Mouse (Mus musculus): ENCODE data around the gene App. TPM values are rescaled to one million over a fixed set of nuclear protein-coding genes. Genes with fewer than 3 reads are reported as not detected.
A peak's percentile ranks its signal among the peaks of the same experiment; 100 is the strongest.

Gene App
- polyA plus RNA-seq, 1 experiment from 2014 or later: 225 TPM

- Histone ChIP-seq H3K9ac (ENCODE audit: low read depth, low read length) (no peak overlapping the region), H3K4me3 (ENCODE audit: low read length) (no peak overlapping the region), H3K9me3 (ENCODE audit: control insufficient read depth, low read length) (no peaks in the 10 kb centered on the region), H3K27me3 (ENCODE audit: control insufficient read depth, insufficient read depth, low read length) (no peaks in the 10 kb centered on the region), H3K4me1 (ENCODE audit: control insufficient read depth, insufficient read depth, low read length) (no peaks in the 10 kb centered on the region), H3K36me3 (ENCODE audit: control insufficient read depth, insufficient read depth, low read length) (peaks cover 63% of the 10 kb centered on the region), H3K4me2 (replicated peaks; ENCODE audit: low read depth, low read length) (no peak overlapping the region), H3K27ac (ENCODE audit: low read depth, low read length) (peak overlapping the region; percentile 19; the same call in 1 of the 2 replicates)
- 0 out of 2 replicates have a peak, but pooled peaks have one; percentile 32 for ATAC-seq (ENCODE audit: low FRiP score, low TSS enrichment)
- 72% methylated on average over 16 of the region's 16 CpGs for WGBS
Observed at GRCm38 (mm10) chr16:84971535-84972330, 201.8 kb downstream of the App start.

GRCm38 (mm10) chr16:84969026-84969425 lies 204.5 kb downstream of the App start:
- no peaks in the 10 kb centered on the region for H3K9me3 ChIP-seq (ENCODE audit: control insufficient read depth, low read length)
- H3K4me3 ChIP-seq (ENCODE audit: low read length): no peak overlapping the region
- ATAC-seq (ENCODE audit: low FRiP score, low TSS enrichment): no peak
- peaks cover 57% of the 10 kb centered on the region; the same call in 1 of the 2 replicates for H3K36me3 ChIP-seq (ENCODE audit: control insufficient read depth, insufficient read depth, low read length)
- no peaks in the 10 kb centered on the region for H3K4me1 ChIP-seq (ENCODE audit: control insufficient read depth, insufficient read depth, low read length)
- H3K9ac ChIP-seq (ENCODE audit: low read depth, low read length): no peak overlapping the region
- H3K27ac ChIP-seq (ENCODE audit: low read depth, low read length): no peak overlapping the region
- no peaks in the 10 kb centered on the region for H3K27me3 ChIP-seq (ENCODE audit: control insufficient read depth, insufficient read depth, low read length)
- H3K4me2 ChIP-seq (replicated peaks; ENCODE audit: low read depth, low read length): no peak overlapping the region
- WGBS: 89% methylated on average over 7 of the region's 7 CpGs

GRCm38 (mm10) chr16:84966983-84967382 lies 206.6 kb downstream of the App start:
- Histone ChIP-seq H3K27me3 (ENCODE audit: control insufficient read depth, insufficient read depth, low read length) (no peaks in the 10 kb centered on the region), H3K36me3 (ENCODE audit: control insufficient read depth, insufficient read depth, low read length) (peaks cover 59% of the 10 kb centered on the region; the same call in 1 of the 2 replicates), H3K27ac (ENCODE audit: low read depth, low read length) (no peak overlapping the region), H3K4me3 (ENCODE audit: low read length) (no peak overlapping the region), H3K9me3 (ENCODE audit: control insufficient read depth, low read length) (no peaks in the 10 kb centered on the region), H3K9ac (ENCODE audit: low read depth, low read length) (no peak overlapping the region), H3K4me2 (replicated peaks; ENCODE audit: low read depth, low read length) (no peak overlapping the region), H3K4me1 (ENCODE audit: control insufficient read depth, insufficient read depth, low read length) (no peaks in the 10 kb centered on the region)
- ATAC-seq (ENCODE audit: low FRiP score, low TSS enrichment): no peak
- 86% methylated on average over 4 of the region's 4 CpGs for WGBS

GRCm38 (mm10) chr16:84966096-84966495 lies 207.5 kb downstream of the App start:
- Histone ChIP-seq H3K9ac (ENCODE audit: low read depth, low read length) (no peak overlapping the region), H3K4me2 (replicated peaks; ENCODE audit: low read depth, low read length) (no peak overlapping the region), H3K36me3 (ENCODE audit: control insufficient read depth, insufficient read depth, low read length) (peaks cover 64% of the 10 kb centered on the region), H3K27ac (ENCODE audit: low read depth, low read length) (no peak overlapping the region), H3K27me3 (ENCODE audit: control insufficient read depth, insufficient read depth, low read length) (no peaks in the 10 kb centered on the region), H3K9me3 (ENCODE audit: control insufficient read depth, low read length) (no peaks in the 10 kb centered on the region), H3K4me1 (ENCODE audit: control insufficient read depth, insufficient read depth, low read length) (no peaks in the 10 kb centered on the region), H3K4me3 (ENCODE audit: low read length) (no peak overlapping the region)
- no peak for ATAC-seq (ENCODE audit: low FRiP score, low TSS enrichment)
- 81% methylated on average over 13 of the region's 13 CpGs for WGBS

GRCm38 (mm10) chr16:84963960-84964359 lies 209.6 kb downstream of the App start:
- H3K36me3 ChIP-seq (ENCODE audit: control insufficient read depth, insufficient read depth, low read length): peaks cover 63% of the 10 kb centered on the region
- H3K4me2 ChIP-seq (replicated peaks; ENCODE audit: low read depth, low read length): no peak overlapping the region
- no peak overlapping the region for H3K27ac ChIP-seq (ENCODE audit: low read depth, low read length)
- no peaks in the 10 kb centered on the region for H3K27me3 ChIP-seq (ENCODE audit: control insufficient read depth, insufficient read depth, low read length)
- no peak overlapping the region for H3K9ac ChIP-seq (ENCODE audit: low read depth, low read length)
- H3K4me1 ChIP-seq (ENCODE audit: control insufficient read depth, insufficient read depth, low read length): no peaks in the 10 kb centered on the region
- ATAC-seq (ENCODE audit: low FRiP score, low TSS enrichment): no peak
- 82% methylated on average over 9 of the region's 9 CpGs for WGBS
- no peak overlapping the region for H3K4me3 ChIP-seq (ENCODE audit: low read length)
- H3K9me3 ChIP-seq (ENCODE audit: control insufficient read depth, low read length): no peaks in the 10 kb centered on the region

- no peak for ATAC-seq (ENCODE audit: low FRiP score, low TSS enrichment)
- Histone ChIP-seq H3K27me3 (ENCODE audit: control insufficient read depth, insufficient read depth, low read length) (no peaks in the 10 kb centered on the region), H3K9me3 (ENCODE audit: control insufficient read depth, low read length) (no peaks in the 10 kb centered on the region), H3K27ac (ENCODE audit: low read depth, low read length) (no peak overlapping the region), H3K4me3 (ENCODE audit: low read length) (no peak overlapping the region), H3K4me2 (replicated peaks; ENCODE audit: low read depth, low read length) (no peak overlapping the region), H3K9ac (ENCODE audit: low read depth, low read length) (no peak overlapping the region), H3K36me3 (ENCODE audit: control insufficient read depth, insufficient read depth, low read length) (peaks cover 62% of the 10 kb centered on the region), H3K4me1 (ENCODE audit: control insufficient read depth, insufficient read depth, low read length) (no peaks in the 10 kb centered on the region)
- WGBS: 91% methylated on average over 12 of the region's 12 CpGs
Observed at GRCm38 (mm10) chr16:84963527-84963926, 210.0 kb downstream of the App start.

GRCm38 (mm10) chr16:84957253-84957652 lies 216.3 kb downstream of the App start:
- ATAC-seq (ENCODE audit: low FRiP score, low TSS enrichment): no peak
- no peak overlapping the region for H3K4me2 ChIP-seq (replicated peaks; ENCODE audit: low read depth, low read length)
- no peak overlapping the region for H3K27ac ChIP-seq (ENCODE audit: low read depth, low read length)
- no peaks in the 10 kb centered on the region for H3K9me3 ChIP-seq (ENCODE audit: control insufficient read depth, low read length)
- H3K36me3 ChIP-seq (ENCODE audit: control insufficient read depth, insufficient read depth, low read length): peaks cover 61% of the 10 kb centered on the region
- no peaks in the 10 kb centered on the region for H3K27me3 ChIP-seq (ENCODE audit: control insufficient read depth, insufficient read depth, low read length)
- H3K4me1 ChIP-seq (ENCODE audit: control insufficient read depth, insufficient read depth, low read length): no peaks in the 10 kb centered on the region
- H3K4me3 ChIP-seq (ENCODE audit: low read length): no peak overlapping the region
- no peak overlapping the region for H3K9ac ChIP-seq (ENCODE audit: low read depth, low read length)
- WGBS: 76% methylated on average over 6 of the region's 6 CpGs

- no peak overlapping the region for H3K27ac ChIP-seq (ENCODE audit: low read depth, low read length)
- 88% methylated on average over 2 of the region's 2 CpGs for WGBS
- H3K27me3 ChIP-seq (ENCODE audit: control insufficient read depth, insufficient read depth, low read length): no peaks in the 10 kb centered on the region
- no peak overlapping the region for H3K4me2 ChIP-seq (replicated peaks; ENCODE audit: low read depth, low read length)
- no peak for ATAC-seq (ENCODE audit: low FRiP score, low TSS enrichment)
- H3K4me1 ChIP-seq (ENCODE audit: control insufficient read depth, insufficient read depth, low read length): no peaks in the 10 kb centered on the region
- no peak overlapping the region for H3K4me3 ChIP-seq (ENCODE audit: low read length)
- no peaks in the 10 kb centered on the region for H3K9me3 ChIP-seq (ENCODE audit: control insufficient read depth, low read length)
- H3K36me3 ChIP-seq (ENCODE audit: control insufficient read depth, insufficient read depth, low read length): peaks cover 59% of the 10 kb centered on the region
- H3K9ac ChIP-seq (ENCODE audit: low read depth, low read length): no peak overlapping the region
Observed at GRCm38 (mm10) chr16:84956690-84957089, 216.9 kb downstream of the App start.

- ATAC-seq (ENCODE audit: low FRiP score, low TSS enrichment): no peak
- Histone ChIP-seq H3K4me3 (ENCODE audit: low read length) (no peak overlapping the region), H3K9ac (ENCODE audit: low read depth, low read length) (no peak overlapping the region), H3K9me3 (ENCODE audit: control insufficient read depth, low read length) (no peaks in the 10 kb centered on the region), H3K36me3 (ENCODE audit: control insufficient read depth, insufficient read depth, low read length) (peaks cover 51% of the 10 kb centered on the region), H3K27ac (ENCODE audit: low read depth, low read length) (no peak overlapping the region), H3K27me3 (ENCODE audit: control insufficient read depth, insufficient read depth, low read length) (no peaks in the 10 kb centered on the region), H3K4me1 (ENCODE audit: control insufficient read depth, insufficient read depth, low read length) (no peaks in the 10 kb centered on the region), H3K4me2 (replicated peaks; ENCODE audit: low read depth, low read length) (no peak overlapping the region)
- 70% methylated on average over 1 of the region's 1 CpGs for WGBS
Observed at GRCm38 (mm10) chr16:84955840-84956239, 217.7 kb downstream of the App start.
